Mouse (Mus musculus): Measurements from ENCODE around the gene Baz2b. TPM values are rescaled to one million over a fixed set of nuclear protein-coding genes. Genes with fewer than 3 reads are reported as not detected.
"Not testable (repeated sequence)": the region's sequence is repeated elsewhere in the genome, so short reads cannot be mapped to it uniquely, and the experiment has no call there.

Baz2b gene
- total RNA-seq, 2 experiments from 2014 or later: 89.2 to 97.1 TPM

DNA sequence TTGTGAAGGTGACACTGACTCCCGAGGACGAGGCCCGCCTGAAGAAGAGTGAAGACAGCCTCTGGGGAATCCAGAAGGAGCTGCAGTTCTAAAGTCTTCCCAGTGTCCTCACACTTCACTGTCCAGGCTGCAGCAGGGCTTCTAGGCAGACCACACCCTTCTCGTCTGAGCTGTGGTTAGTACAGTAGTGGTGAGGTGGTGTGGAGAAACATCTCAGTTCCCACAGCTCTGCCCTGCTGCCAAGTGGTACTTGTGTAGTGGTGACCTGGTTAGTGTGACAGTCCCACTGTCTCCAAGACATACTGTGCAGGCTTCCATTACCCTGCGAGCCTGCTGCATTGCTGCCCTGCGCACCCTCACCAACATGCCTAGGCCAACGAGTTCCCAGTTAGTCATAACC is 74.7 kb downstream of the Baz2b start:
- DNase-seq (ENCODE audit: low spot score in 2 of 2): not testable (repeated sequence)

- DNase-seq (ENCODE audit: low spot score in 2 of 2): no peak
Observed at GRCm38 (mm10) chr2:60133072-60133471, 76.6 kb downstream of the Baz2b start.

- DNase-seq (ENCODE audit: low spot score in 2 of 2): no peak
Observed at GRCm38 (mm10) chr2:60132269-60133042, 77.2 kb downstream of the Baz2b start.

DNA sequence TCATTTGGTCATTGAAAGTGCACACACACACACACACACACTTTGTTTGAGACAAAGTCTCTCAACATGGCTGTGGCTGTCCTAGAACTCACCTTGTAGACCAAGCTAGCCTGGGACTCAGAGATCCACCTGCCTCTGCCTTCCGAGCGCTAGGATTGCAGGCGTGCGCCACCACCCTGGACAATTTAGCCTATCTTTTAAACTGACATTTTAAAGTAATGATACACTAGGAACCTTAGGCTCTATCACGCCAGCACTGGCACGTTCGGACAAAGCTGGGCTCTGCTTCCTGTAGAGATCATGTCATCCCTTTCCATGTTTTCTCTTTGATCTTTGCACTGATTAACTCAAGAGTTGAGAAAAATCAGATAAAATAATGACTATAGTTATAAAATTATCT is 81.0 kb downstream of the Baz2b start:
- DNase-seq (ENCODE audit: low spot score in 2 of 2): no peak

DNA sequence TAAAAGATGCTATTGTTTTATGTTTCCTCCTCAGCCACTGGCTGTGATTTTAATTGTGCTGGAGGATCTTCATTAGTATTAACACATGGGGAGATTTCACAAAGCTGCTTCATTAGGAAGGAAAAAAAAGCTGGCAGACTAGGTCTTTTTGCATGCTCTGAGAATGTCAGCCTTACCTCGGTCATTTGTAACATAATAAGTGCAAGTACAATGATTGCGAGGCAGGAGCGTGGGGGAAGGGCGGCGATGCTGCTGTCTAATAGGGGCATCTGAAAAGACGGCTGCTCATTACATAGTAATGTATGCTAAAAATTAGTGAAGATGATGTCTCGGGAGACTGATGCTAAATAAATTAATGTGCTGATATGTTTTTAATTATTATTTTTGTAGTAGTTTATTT is 82.8 kb downstream of the Baz2b start:
- DNase-seq (ENCODE audit: low spot score in 2 of 2): no peak

GRCm38 (mm10) chr2:60126292-60126691 is 83.3 kb downstream of the Baz2b start:
- DNase-seq (ENCODE audit: low spot score in 2 of 2): no peak

- DNase-seq (ENCODE audit: low spot score in 2 of 2): peak; percentile 36 to 44
Observed at GRCm38 (mm10) chr2:60125049-60126004, 84.3 kb downstream of the Baz2b start.

- DNase-seq (ENCODE audit: low spot score in 2 of 2): peak; percentile 30 to 40
Observed at GRCm38 (mm10) chr2:60124648-60125048, 85.0 kb downstream of the Baz2b start.

GRCm38 (mm10) chr2:60123911-60124647 is 85.6 kb downstream of the Baz2b start:
- DNase-seq (ENCODE audit: low spot score in 2 of 2): no peak

DNA sequence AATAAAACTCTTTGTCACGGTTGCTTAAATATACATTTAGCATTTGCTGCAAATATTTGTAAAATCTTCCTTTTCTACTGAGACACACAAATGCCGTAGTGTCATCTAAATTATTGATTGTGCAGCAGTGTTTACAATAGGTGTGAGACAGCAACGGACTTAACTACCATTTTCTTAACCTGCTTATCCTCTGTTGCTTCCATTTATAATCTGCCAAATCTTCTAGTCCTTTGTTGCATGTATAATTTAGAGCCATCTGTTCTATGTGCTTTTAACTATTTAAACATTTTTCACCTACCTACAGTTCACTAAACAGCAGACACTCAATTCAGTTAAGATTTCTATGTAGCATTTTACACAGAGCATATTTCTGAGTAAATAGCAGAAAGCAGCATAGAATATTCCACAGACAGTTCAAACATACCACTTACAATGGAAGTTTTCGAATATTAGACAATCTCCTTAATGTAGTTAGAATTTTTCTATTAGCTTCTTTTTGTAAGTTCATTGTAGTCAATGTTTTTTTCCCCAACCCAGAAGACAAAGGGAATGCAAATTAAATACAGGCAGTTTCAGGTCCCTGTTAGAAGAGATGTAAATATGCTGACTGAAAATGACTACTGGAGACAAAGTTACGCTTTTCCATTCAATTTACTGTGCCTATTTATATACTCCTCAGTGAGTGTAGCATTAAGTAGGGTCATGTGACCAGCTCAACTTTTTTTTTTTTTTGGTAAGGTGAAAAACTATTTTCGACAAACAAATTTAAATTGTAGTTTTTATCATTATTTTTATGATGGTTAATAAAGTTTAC is 86.4 kb downstream of the Baz2b start:
- DNase-seq (ENCODE audit: low spot score in 2 of 2): no peak

- no peak for DNase-seq (ENCODE audit: low spot score in 2 of 2)
Observed at GRCm38 (mm10) chr2:60122188-60122587, 87.5 kb downstream of the Baz2b start.

GRCm38 (mm10) chr2:60120681-60121080 is 89.0 kb downstream of the Baz2b start:
- DNase-seq (ENCODE audit: low spot score in 2 of 2): no peak

DNA sequence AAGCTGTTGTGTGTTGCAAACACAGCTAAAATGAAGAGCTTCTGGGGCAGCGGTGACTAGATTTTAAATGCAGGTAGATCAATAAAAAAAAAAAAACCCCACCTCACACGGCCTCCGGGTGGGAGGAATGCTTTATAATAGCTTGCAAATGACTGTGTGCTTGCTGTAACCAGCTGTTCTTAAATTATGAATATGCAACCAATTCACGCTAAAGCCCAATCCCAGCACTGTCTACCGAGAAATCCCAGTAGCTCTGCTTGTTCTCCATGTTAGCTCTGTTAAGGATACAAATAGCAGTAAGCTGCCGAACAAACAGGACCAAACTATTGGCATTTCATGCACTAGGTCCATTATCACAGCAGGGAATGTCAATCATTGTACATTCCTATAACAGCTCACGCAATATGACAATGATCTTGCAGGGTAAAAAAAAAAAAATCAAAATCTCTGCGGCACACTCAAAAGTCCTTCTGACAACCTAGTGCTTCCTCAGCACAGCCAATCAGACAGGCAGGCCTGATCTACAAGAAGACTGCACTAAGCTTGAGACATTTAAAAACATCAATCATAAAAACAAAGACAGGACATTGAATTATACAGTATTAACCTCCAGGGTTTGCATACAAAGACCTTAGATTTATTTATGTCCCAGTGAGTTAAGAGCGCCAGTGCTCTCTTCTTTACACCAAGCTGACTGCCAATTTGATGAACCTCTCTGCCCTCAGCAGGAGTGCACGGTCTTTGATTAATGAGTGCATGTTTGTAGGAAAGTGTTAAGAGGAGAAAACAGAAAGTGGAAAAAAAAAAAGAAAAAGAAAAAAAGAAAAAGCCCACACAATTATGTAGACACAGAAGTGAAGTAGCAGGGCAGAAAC is 90.7 kb downstream of the Baz2b start:
- no peak for DNase-seq (ENCODE audit: low spot score in 2 of 2)

DNA sequence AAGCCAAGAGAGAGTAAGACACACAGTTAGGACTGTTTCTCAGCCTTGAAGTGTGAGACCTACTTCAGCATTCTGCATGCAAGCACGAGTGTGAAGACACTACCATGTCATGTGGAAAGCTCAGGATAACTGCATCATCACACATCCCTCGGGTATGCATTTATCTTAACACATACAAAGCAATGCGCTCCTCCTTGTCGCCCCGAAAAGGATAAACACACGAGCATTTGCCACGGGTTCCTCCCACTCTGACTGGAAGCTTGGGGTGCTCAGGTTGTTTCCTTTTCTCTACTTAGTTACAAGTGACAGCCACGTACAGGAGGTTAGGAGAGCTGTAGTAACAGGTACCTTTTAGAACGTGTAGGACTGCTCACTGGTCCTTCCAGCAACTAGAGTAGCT is 91.8 kb downstream of the Baz2b start:
- DNase-seq (ENCODE audit: low spot score in 2 of 2): no peak

- no peak for DNase-seq (ENCODE audit: low spot score in 2 of 2)
Observed at GRCm38 (mm10) chr2:60115891-60116554, 93.6 kb downstream of the Baz2b start.

- no peak for DNase-seq (ENCODE audit: low spot score in 2 of 2)
Observed at GRCm38 (mm10) chr2:60114901-60115300, 94.7 kb downstream of the Baz2b start.

DNA sequence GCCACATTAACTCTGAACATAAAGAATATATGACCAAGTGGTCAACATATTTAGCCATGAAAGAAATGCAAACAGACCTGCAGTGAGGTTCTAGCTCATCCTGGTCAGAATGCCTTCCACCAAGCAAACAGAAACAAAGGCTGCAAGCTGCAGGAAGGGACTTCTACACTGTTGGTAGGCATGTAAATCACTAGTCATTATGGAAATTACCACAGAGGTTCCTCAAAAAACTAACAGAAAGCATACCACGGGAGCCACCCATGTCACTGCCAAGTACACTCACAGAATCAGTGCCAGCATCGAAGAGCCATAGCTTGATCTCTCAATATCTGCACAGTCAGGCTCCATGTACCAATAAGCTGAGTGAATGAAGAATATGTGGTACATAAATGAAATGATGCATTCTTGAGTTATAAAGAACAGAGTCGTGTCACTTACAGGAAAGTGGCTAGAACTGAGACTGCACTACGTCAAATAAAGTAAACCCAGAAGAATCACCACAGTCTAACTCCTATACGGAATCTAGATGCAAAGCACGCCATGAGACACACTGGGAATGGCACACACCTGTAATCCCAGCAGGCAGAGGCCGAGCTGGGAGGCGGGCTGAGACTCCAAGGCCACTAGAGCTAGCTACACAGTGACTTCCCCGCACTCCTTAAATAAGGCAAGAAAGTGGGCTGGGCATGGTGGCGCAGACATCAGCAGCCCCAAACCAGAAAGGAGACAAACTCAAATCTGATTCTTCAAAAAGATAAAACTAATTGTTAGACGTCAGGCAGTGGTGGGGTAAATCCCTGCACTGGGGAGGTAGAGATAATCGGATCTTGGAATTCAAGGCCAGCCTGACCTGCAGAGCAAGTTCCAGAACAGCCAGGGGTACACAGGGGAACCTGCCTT is 95.7 kb downstream of the Baz2b start:
- DNase-seq (ENCODE audit: low spot score in 2 of 2): no peak

DNA sequence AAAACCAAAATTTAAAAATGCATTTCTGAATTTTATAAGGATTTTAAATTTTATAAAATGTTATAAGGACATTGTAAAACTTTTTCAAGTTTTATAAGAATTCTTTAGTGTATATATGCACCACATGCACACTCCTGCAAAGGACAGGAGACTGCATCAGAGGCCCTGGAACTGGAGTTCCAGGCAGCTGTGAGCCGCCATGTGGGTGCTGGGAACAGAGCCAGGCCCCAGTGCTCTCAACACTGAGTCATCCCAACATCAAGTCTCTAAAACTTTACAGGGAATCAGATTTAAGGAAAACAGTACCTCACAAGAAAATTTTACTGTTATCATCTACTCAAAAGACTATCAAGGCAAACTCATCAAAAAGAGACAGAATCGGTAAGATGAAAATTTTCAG is 97.5 kb downstream of the Baz2b start:
- no peak for DNase-seq (ENCODE audit: low spot score in 2 of 2)

Data from adrenal gland, postnatal 4 days (tissue).